Comparison of ENCODE assay signal across 8 mouse cellular contexts in genomic region chr16:56131666-56132065, GRCm38 (mm10).
A peak's percentile ranks its signal among the peaks of the same experiment; 100 is the strongest.
DNase-seq lines count a peak whose midpoint lies in the region; ATAC-seq lines count a peak whose summit lies in the region.

No protein-coding gene starts in this region.

- no peaks in the 10 kb centered on the region for H3K27me3 ChIP-seq in hindbrain, embryonic 14.5 days (ENCODE audit: control insufficient read depth, insufficient read depth, low read length)
- H3K27me3 ChIP-seq in hindbrain, embryonic 13.5 days: no peaks in the 10 kb centered on the region

- no peaks in the 10 kb centered on the region for H3K4me1 ChIP-seq in hindbrain, embryonic 14.5 days (replicated peaks; ENCODE audit: control insufficient read depth, insufficient read depth, low read length)
- no peaks in the 10 kb centered on the region for H3K4me1 ChIP-seq in hindbrain, embryonic 13.5 days (replicated peaks)

- H3K36me3 ChIP-seq in hindbrain, embryonic 14.5 days (replicated peaks; ENCODE audit: control insufficient read depth, insufficient read depth): peaks cover 25% of the 10 kb centered on the region
- peaks cover 29% of the 10 kb centered on the region for H3K36me3 ChIP-seq in hindbrain, embryonic 13.5 days

- no peak overlapping the region for H3K9ac ChIP-seq in hindbrain, embryonic 14.5 days
- H3K9ac ChIP-seq in hindbrain, embryonic 13.5 days: no peak overlapping the region

- H3K9me3 ChIP-seq in hindbrain, embryonic 14.5 days (ENCODE audit: control insufficient read depth, low read length): no peaks in the 10 kb centered on the region
- H3K9me3 ChIP-seq in hindbrain, embryonic 13.5 days: no peaks in the 10 kb centered on the region

- no peak overlapping the region for H3K4me2 ChIP-seq in hindbrain, embryonic 14.5 days (replicated peaks)
- H3K4me2 ChIP-seq in hindbrain, embryonic 13.5 days: no peak overlapping the region

- H3K4me3 ChIP-seq in hindbrain, embryonic 14.5 days (replicated peaks; ENCODE audit: low read length): no peak overlapping the region
- H3K4me3 ChIP-seq in hindbrain, embryonic 13.5 days: no peak overlapping the region

- DNase-seq in hindbrain, embryonic 14.5 days (ENCODE audit: low spot score): peak; percentile 66
- DNase-seq in B cell, adult 2 months: peak; percentile 43 to 56
- peak; percentile 31 for DNase-seq in Muller cell, postnatal 12 days (ENCODE audit: inconsistent ontology term)
- no peak for DNase-seq in adrenal gland, postnatal 4 days (ENCODE audit: low spot score in 2 of 2)
- DNase-seq in ovary, postnatal 14 days (ENCODE audit: low spot score): no peak
- DNase-seq in layer of hippocampus, adult 9-11 months: no peak

- no peak for ATAC-seq in hindbrain, embryonic 14.5 days (ENCODE audit: low FRiP score)
- ATAC-seq in hindbrain, embryonic 13.5 days (ENCODE audit: low FRiP score): no peak
- peak; percentile 79 for ATAC-seq in granulocyte monocyte progenitor cell, adult 5-6 weeks (replicated peaks; ENCODE audit: poor library complexity, severe bottlenecking)

- no peak overlapping the region for H3K27ac ChIP-seq in hindbrain, embryonic 14.5 days
- no peak overlapping the region for H3K27ac ChIP-seq in hindbrain, embryonic 13.5 days

- 40% methylated on average over 3 of the region's 3 CpGs for WGBS in hindbrain, embryonic 14.5 days
- WGBS in hindbrain, embryonic 13.5 days: 42% methylated on average over 3 of the region's 3 CpGs

Comparison
In these comparisons a context has a peak if more than half of its experiments do, and no peak if none do; other contexts are left out.
1. DNase-seq: peak in hindbrain, embryonic 14.5 days (single experiment), B cell, adult 2 months (2 of 2) and Muller cell, postnatal 12 days (single experiment); none in adrenal gland, postnatal 4 days (0 of 2), ovary, postnatal 14 days (single experiment) and layer of hippocampus, adult 9-11 months (single experiment).